Mouse (Mus musculus) liver, postnatal 0 days (tissue): Measurements from ENCODE around the gene Sept12.

Experiments used
- CTCF ChIP-seq: sonication (generic); IDR thresholded peaks from 2 replicates; pipeline ENCODE4 v1.5.1; 2016; ENCODE audit warnings: antibody characterized with exemption, low read depth
- EP300 ChIP-seq: IDR thresholded peaks from 2 replicates; pipeline ENCODE4 v1.6.1; 2016; ENCODE audit warnings: antibody characterized with exemption, low read depth, mild to moderate bottlenecking

GRCm38 (mm10) chr16:5035591-5035990, 37.9 kb upstream of the Sept12 start:
- no peak for TF ChIP-seq CTCF
- TF ChIP-seq EP300, result no peak
